Mouse (Mus musculus) midbrain, embryonic 14.5 days (tissue): ENCODE results near the gene L3hypdh. TPM values are rescaled to one million over a fixed set of nuclear protein-coding genes. Genes with fewer than 3 reads are reported as not detected.

Experiments used
- ATAC-seq: fragments of 200-750 bp; cut with Nextera tagmentation; 2 replicates; pipeline ENCODE4 v1.8.0; 2017; ENCODE audit warnings: moderate number of reproducible peaks, moderate library complexity; ENCODE audit not compliant: low FRiP score, low TSS enrichment
- DNase-seq: peaks from one replicate; pipeline ENCODE4 v3.0.0-alpha.2; 2015
- H3K27ac ChIP-seq: fragments of 300-500 bp; sonication (generic); replicated peaks from 2 replicates; pipeline ENCODE4 v1.5.1; 2014; ENCODE audit warnings: mild to moderate bottlenecking, low read depth, low read length, moderate library complexity
- H3K27me3 ChIP-seq: fragments of 300-500 bp; sonication (generic); 2 replicates; pipeline ENCODE4 v1.6.1; 2014; ENCODE audit warnings: low read length, control low read depth, mixed read lengths; ENCODE audit not compliant: control insufficient read depth, insufficient read depth
- H3K36me3 ChIP-seq: fragments of 300-500 bp; sonication (generic); 2 replicates; pipeline ENCODE4 v1.6.1; 2014; ENCODE audit warnings: low read length, control low read depth; ENCODE audit not compliant: control insufficient read depth, insufficient read depth
- H3K4me1 ChIP-seq: fragments of 300-500 bp; sonication (generic); 2 replicates; pipeline ENCODE4 v1.6.1; 2014; ENCODE audit warnings: mild to moderate bottlenecking, antibody characterized with exemption, low read length, control low read depth; ENCODE audit not compliant: control insufficient read depth, insufficient read depth
- H3K4me2 ChIP-seq: fragments of 300-500 bp; sonication (generic); 2 replicates; pipeline ENCODE4 v1.6.1; 2014; ENCODE audit warnings: mild to moderate bottlenecking, low read length, moderate library complexity
- H3K4me3 ChIP-seq: fragments of 300-500 bp; sonication (generic); replicated peaks from 2 replicates; pipeline ENCODE4 v1.5.1; 2014; ENCODE audit warnings: low read depth, low read length
- H3K9ac ChIP-seq: fragments of 300-500 bp; sonication (generic); replicated peaks from 2 replicates; pipeline ENCODE4 v1.6.1; 2014; ENCODE audit warnings: mild to moderate bottlenecking, low read length, moderate library complexity
- H3K9me3 ChIP-seq: fragments of 300-500 bp; sonication (generic); 2 replicates; pipeline ENCODE4 v1.6.1; 2016; ENCODE audit warnings: low read length, control low read depth, mixed read lengths; ENCODE audit not compliant: control insufficient read depth
- WGBS: fragments of 180-500 bp; shearing (Covaris S2); extraction: QIAGEN DNeasy Blood & Tissue Kit; methylation state at CpG from one replicate; pipeline ENCODE4 v1.1.7; 2014; 5-methylcytosine and 5-hydroxymethylcytosine counted together
- microRNA-seq: library from miRNA; unstranded; fragments of <30 nt; microRNA quantifications from one replicate; pipeline ENCODE4, GENCODE M21; 2016
- polyA plus RNA-seq: library from polyadenylated mRNA; unstranded; fragments of >200 nt; fragmentation: Nextera tagmentation; extraction: Ambion mirVana; gene quantifications from 2 replicates; pipeline ENCODE4 v1.2.1, GENCODE M21; 2014

The L3hypdh gene
- polyA plus RNA-seq, 1 experiment from 2014 or later: 11.7 TPM

- H3K27ac ChIP-seq: no peak overlapping the region
- 92% methylated on average over 5 of the region's 5 CpGs for WGBS
- no peaks in the 10 kb centered on the region for H3K9me3 ChIP-seq
- ATAC-seq (no peak), DNase-seq (no peak)
- H3K9ac ChIP-seq: no peak overlapping the region
- no peak overlapping the region for H3K4me2 ChIP-seq
- no peaks in the 10 kb centered on the region for H3K36me3 ChIP-seq
- H3K27me3 ChIP-seq: no peaks in the 10 kb centered on the region
- no peaks in the 10 kb centered on the region for H3K4me1 ChIP-seq
- H3K4me3 ChIP-seq: no peak overlapping the region
Observed at GRCm38 (mm10) chr12:72023572-72023971, 61.7 kb downstream of the L3hypdh start.

Small RNA genes within 50 kb of the gene (microRNA-seq; reads per million reads assigned to microRNA genes)
- gene Gm24466: not detected

Other genes starting within 250 kb of the L3hypdh start
- gene Gpr135, start 14.3 kb downstream of the L3hypdh start, polyA plus RNA-seq: 4.6 and 7.4 TPM in 2 replicates
- 89.9 and 115 TPM in 2 replicates for gene Jkamp, start 150 bp upstream of the L3hypdh start, polyA plus RNA-seq
- 0.08 and 0.11 TPM in 2 replicates for gene Ccdc175, start 99.6 kb upstream of the L3hypdh start, polyA plus RNA-seq